Mouse (Mus musculus) small intestine, adult 2 months (tissue): ENCODE results near the gene Mier2.
A peak's percentile ranks its signal among the peaks of the same experiment; 100 is the strongest.

Experiments used
- CTCF ChIP-seq: fragments of 200-500 bp; IDR thresholded peaks from 2 replicates; pipeline ENCODE4 v1.5.1; 2012; ENCODE audit warnings: low read depth, mild to moderate bottlenecking, control low read depth, inconsistent platforms, low read length, moderate library complexity, mixed read lengths; ENCODE audit not compliant: insufficient replicate concordance, insufficient read length; ENCODE audit errors: extremely low read depth
- POLR2A ChIP-seq: fragments of 200-500 bp; IDR thresholded peaks from 2 replicates; pipeline ENCODE4 v1.6.1; 2012; ENCODE audit warnings: low read depth, mild to moderate bottlenecking, control low read depth, inconsistent platforms, low read length, moderate library complexity

- TF ChIP-seq POLR2A (no peak), CTCF (peak; percentile 83; the same call in 1 of the 2 replicates)
Observed at GRCm38 (mm10) chr10:79594872-79595589, 40.0 kb upstream of the Mier2 start.
